Mouse (Mus musculus): Measurements from ENCODE around the gene Atg10.

Atg10 gene

GRCm38 (mm10) chr13:91178428-91179160 lies 45.2 kb downstream of the Atg10 start:
- in situ Hi-C loops (cut with MboI, MseI) = no loop called here

GRCm38 (mm10) chr13:91175347-91175746 lies 48.4 kb downstream of the Atg10 start:
- in situ Hi-C loops (cut with MboI, MseI) = no loop called here

- in situ Hi-C loops (cut with MboI, MseI) = no loop called here
Observed at GRCm38 (mm10) chr13:91171766-91172491, 51.8 kb downstream of the Atg10 start.

GRCm38 (mm10) chr13:91171205-91171604 lies 52.6 kb downstream of the Atg10 start:
- in situ Hi-C loops (cut with MboI, MseI) = no loop called here

- in situ Hi-C loops (cut with MboI, MseI) = no loop called here
Observed at GRCm38 (mm10) chr13:91169529-91170319, 54.0 kb downstream of the Atg10 start.

GRCm38 (mm10) chr13:91168486-91168885 lies 55.3 kb downstream of the Atg10 start:
- in situ Hi-C loops (cut with MboI, MseI) = no loop called here

GRCm38 (mm10) chr13:91167561-91167960 lies 56.2 kb downstream of the Atg10 start:
- in situ Hi-C loops (cut with MboI, MseI) = no loop called here

- in situ Hi-C loops (cut with MboI, MseI) = no loop called here
Observed at GRCm38 (mm10) chr13:91166286-91166685, 57.5 kb downstream of the Atg10 start.

- in situ Hi-C loops (cut with MboI, MseI) = no loop called here
Observed at GRCm38 (mm10) chr13:91165200-91165599, 58.6 kb downstream of the Atg10 start.

- in situ Hi-C loops (cut with MboI, MseI) = no loop called here
Observed at GRCm38 (mm10) chr13:91163292-91163691, 60.5 kb downstream of the Atg10 start.

GRCm38 (mm10) chr13:91162452-91162851 lies 61.3 kb downstream of the Atg10 start:
- in situ Hi-C loops (cut with MboI, MseI) = no loop called here

- in situ Hi-C loops (cut with MboI, MseI) = no loop called here
Observed at GRCm38 (mm10) chr13:91160616-91161015, 63.2 kb downstream of the Atg10 start.

- in situ Hi-C loops (cut with MboI, MseI) = no loop called here
Observed at GRCm38 (mm10) chr13:91159881-91160280, 63.9 kb downstream of the Atg10 start.

- in situ Hi-C loops (cut with MboI, MseI) = no loop called here
Observed at GRCm38 (mm10) chr13:91157941-91158340, 65.8 kb downstream of the Atg10 start.

- in situ Hi-C loops (cut with MboI, MseI) = no loop called here
Observed at GRCm38 (mm10) chr13:91157429-91157828, 66.3 kb downstream of the Atg10 start.

- in situ Hi-C loops (cut with MboI, MseI) = no loop called here
Observed at GRCm38 (mm10) chr13:91156949-91157348, 66.8 kb downstream of the Atg10 start.

- in situ Hi-C loops (cut with MboI, MseI) = no loop called here
Observed at GRCm38 (mm10) chr13:91156308-91156707, 67.5 kb downstream of the Atg10 start.

- in situ Hi-C loops (cut with MboI, MseI) = no loop called here
Observed at GRCm38 (mm10) chr13:91155429-91156207, 68.2 kb downstream of the Atg10 start.

GRCm38 (mm10) chr13:91154622-91155021 lies 69.1 kb downstream of the Atg10 start:
- in situ Hi-C loops (cut with MboI, MseI) = no loop called here

GRCm38 (mm10) chr13:91136337-91136736 lies 87.4 kb downstream of the Atg10 start:
- in situ Hi-C loops (cut with MboI, MseI) = no loop called here

GRCm38 (mm10) chr13:91133334-91133890 lies 90.4 kb downstream of the Atg10 start:
- in situ Hi-C loops (cut with MboI, MseI) = no loop called here

Measured in T-helper 1 cell (primary cell).